Mouse (Mus musculus): ENCODE data around the gene Tgfbr2.

DNA sequence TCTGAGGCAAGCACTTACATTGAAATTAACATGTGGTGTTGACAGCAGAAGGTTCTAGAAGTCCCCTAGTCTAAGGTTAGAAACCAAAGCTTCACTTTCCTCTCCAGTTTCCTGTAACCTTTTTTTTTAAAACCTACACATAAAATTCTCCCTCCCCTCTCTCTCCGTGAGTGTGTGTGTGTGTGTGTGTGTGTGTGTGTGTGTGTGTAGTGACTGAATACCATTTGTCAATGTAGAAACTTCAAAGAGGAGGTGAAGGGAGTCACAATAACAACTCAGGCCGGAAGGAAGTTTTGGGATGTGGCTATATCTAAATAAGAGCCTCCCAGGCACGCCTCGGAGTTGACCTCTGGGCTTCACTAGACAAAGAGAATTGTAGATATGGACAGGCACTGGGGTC is 60.8 kb downstream of the Tgfbr2 start:
- no peak for TF ChIP-seq POLR2A (IDR thresholded peaks at IDR 0.05; ENCODE audit: insufficient read length, low read depth)
- TF ChIP-seq USF1 (IDR thresholded peaks at IDR 0.05; ENCODE audit: low read depth), result no peak
- no peak for TF ChIP-seq CEBPB (IDR thresholded peaks at IDR 0.05; ENCODE audit: insufficient read depth, poor library complexity, severe bottlenecking)
